Mouse (Mus musculus) ES-E14 (cell line): ENCODE data around the gene Cab39.

Source experiments
- MAFK ChIP-seq: IDR thresholded peaks from 2 replicates; pipeline ENCODE4 v1.6.1; 2014; ENCODE audit warnings: mild to moderate bottlenecking, low read depth, low read length, inconsistent platforms; ENCODE audit not compliant: insufficient read depth
- ZNF384 ChIP-seq: IDR thresholded peaks from 2 replicates; pipeline ENCODE4 v1.6.1; 2012; ENCODE audit warnings: low read depth, low read length, inconsistent platforms

DNA sequence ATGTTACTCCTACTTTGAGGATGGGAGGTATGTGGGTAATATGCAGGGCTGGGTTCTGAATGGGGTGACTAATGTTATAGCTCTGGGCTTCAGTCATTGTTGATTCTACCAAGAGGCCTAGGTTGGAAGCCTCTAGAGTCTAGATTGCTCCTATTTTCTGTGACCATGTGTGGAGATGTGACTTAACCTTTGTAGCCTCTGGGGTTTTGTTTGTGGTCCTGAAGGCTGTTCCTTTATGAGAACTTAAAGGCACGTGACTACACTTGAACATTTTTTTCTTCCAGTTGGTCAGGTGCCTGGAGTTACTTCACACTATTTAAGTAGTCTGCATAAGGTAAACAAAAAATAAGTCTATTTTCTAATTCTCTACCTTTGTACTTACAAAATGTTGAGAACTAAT, 6.5 kb downstream of the Cab39 start:
- TF ChIP-seq MAFK (no peak), ZNF384 (no peak)
